Mouse (Mus musculus) large intestine, adult 2 months (tissue): ENCODE results near the gene Fam173b. TPM values are rescaled to one million over a fixed set of nuclear protein-coding genes. Genes with fewer than 3 reads are reported as not detected.

Source experiments
- DNase-seq: peaks from one replicate; pipeline ENCODE4 v3.0.0-alpha.2; 2012; ENCODE audit warnings: low read depth, low spot score
- WGBS: fragments of 180-500 bp; shearing (Covaris S2); methylation state at CpG from one replicate; pipeline ENCODE4 v1.1.7; 2018; 5-methylcytosine and 5-hydroxymethylcytosine counted together
- polyA plus RNA-seq: library from polyadenylated mRNA; depleted of rRNA; stranded (reverse); fragments of >200 nt; gene quantifications from 2 replicates; pipeline ENCODE4 v1.2.3, GENCODE M21; 2012

Gene Fam173b
- polyA plus RNA-seq, 1 experiment, result 8.7 TPM

DNA sequence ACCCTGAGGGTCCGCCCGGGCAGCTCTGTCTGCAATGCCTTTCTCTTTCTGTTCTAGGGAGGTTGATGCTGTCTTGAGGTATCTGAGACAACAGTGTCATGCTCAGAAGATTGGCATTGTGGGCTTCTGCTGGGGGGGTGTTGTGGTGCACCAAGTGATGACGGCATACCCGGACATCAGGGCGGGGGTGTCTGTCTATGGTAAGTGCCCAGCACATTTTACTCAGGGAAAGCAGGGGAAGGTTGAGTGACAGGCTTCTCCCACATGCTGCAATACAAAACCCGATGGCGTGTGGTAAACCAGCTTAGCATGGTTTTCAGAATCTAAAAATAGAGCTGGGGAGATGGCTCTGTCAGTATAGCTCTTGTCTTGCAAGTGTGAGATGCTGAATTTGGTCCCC is 16.4 kb upstream of the Fam173b start:
- no peak for DNase-seq

DNA sequence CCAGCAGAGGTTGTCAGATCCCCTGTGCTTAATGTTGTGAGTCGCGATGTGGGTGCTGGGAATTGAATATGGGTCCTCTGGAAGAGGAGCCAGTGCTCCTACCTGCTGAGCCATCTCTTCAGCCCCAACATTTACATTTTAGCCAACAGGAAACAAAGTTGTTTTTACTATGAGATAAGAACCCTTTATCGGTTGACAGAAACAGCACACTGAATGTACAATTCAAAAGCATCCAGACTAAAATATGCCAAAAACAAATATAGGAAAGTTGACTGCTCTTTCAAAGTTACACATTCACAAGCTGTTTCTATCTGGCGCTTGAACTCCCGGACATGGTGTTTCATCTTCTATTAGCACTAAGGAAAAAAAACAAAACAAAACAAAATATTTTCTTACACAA is 15.6 kb upstream of the Fam173b start:
- DNase-seq, result no peak
- WGBS, result 68% methylated on average over 5 of the region's 5 CpGs

More for the DNA sequence above, 16.4 kb upstream of the Fam173b start:
- WGBS, result 86% methylated on average over 7 of the region's 7 CpGs

DNA sequence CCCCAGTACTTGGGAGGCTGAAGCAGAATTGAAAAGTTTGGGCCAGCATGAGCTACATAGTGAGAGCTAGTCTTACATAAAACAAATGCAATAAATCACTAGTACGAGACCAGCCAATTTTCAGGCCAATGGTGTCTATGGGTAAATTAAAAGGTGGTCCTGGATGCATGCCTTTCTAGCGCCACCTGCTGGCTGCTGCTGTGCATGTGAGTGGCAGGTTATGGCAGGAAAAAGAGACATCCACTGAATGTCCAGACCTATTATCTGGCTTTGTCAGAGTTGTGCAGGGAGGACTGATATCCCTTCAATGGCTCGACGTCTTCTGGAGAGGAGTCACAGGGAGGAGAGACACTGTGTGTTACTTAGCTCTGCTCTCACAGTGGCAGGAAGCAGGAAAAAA is 15.1 kb upstream of the Fam173b start:
- under 1% methylated on average over 4 of the region's 4 CpGs for WGBS
- DNase-seq, result peak; percentile 73

DNA sequence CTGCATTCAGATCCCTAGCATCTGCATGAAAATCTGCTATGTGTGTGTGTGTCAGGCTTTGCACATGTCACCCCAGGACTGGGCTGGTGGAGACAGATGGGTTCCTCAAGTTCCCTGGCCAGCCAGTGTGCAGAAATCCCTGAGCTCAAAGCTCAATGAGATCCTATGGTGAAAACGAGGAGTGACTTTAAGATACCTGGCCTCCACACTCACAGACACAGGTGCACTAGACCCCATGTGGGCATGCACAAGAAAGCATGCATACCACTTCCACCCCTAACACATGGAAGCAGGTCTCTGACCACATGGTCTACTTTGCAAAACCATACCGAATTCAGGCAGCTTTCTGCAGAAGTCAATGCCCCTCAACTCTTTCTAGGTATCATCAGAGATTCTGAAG is 13.9 kb upstream of the Fam173b start:
- no peak for DNase-seq
- 60% methylated on average over 2 of the region's 2 CpGs for WGBS

DNA sequence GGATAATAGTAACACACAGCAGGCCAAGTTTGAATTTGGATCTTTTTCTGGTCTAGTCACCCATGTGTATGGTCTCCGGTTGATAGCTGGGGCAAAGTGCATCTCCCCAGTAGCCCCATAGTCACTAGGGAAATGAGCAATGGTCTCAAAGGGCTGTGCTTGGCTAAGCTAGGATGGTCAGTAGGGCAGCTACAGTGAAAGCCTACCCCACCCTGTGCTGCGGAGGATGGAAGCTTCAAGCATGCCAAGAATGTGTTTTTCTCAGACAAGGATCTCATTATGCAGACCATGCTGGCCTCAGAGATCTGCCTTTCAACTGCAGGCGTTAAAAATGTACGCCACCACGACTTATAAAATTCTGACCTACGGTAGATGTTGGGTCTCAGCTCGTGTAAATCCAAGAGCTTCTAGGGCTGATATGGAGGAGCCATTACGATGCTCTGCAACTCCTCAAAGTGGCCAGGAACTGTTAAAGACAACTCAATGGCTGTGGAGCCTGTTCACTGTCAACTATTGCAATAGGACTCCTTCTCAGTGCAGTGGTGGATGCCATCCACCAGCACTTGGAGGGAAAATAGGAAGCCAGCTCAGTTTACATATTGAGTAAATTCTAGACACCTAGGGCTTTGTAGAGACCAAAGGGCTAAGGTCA is 12.5 kb upstream of the Fam173b start:
- WGBS, result 63% methylated on average over 8 of the region's 8 CpGs
- no peak for DNase-seq

DNA sequence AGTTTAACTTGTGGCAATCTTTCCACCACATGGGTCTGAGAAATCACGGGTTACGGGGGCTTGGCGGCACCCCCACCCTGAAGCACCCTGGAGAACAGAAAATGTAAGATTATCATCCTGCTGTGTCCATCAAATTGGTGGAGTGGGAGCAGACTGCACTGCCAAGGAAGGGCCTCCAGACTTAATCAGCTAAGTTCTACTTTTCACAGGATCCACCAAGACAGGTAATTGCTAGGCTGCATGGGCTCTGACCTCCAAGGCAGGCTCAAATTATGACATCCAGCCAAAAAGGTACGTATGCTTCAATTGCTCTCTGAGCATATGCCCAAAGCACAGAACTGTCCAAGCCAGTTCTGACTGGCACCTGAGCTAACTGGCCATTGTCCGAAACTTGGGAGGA is 11.5 kb upstream of the Fam173b start:
- 91% methylated on average over 5 of the region's 5 CpGs for WGBS
- no peak for DNase-seq

DNA sequence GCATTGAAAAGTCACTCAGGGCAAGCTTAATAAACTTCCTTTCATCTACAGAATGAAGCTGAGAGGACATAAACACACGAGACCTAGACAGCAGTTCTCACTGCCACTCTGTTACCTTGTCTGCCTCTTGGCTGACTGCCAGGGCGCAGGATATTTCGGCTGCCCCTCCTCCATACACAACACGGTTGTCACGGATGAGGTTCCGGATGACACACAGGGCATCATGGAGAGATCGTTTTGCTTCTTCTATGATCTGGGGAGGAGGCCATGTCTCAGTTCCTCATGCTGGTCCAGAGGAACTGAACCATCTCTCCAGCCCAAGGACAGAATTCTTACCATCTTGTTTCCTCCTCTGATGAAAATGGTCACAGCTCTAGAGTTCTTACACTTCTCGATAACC is 9.1 kb upstream of the Fam173b start:
- DNase-seq, result no peak
- 78% methylated on average over 8 of the region's 8 CpGs for WGBS

DNA sequence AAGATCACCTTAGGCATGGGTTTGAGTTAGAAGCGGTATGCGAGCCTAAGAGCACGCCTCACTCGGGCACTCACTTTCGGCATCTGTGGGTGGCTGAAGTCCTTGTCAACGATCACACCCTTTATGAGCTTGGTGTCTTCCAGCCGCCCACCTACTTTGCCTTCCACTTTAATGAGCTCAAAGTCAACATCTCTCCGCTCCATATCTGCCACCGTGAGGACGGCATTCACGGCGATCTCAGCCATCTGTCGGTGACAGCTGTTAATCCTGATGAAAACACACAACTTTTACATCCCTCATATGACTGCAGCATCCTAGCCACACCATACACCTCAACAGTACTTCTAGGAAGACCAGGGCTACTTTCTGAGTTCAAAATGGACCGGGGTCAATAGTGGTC is 7.4 kb upstream of the Fam173b start:
- WGBS, result 67% methylated on average over 14 of the region's 14 CpGs
- DNase-seq, result no peak

DNA sequence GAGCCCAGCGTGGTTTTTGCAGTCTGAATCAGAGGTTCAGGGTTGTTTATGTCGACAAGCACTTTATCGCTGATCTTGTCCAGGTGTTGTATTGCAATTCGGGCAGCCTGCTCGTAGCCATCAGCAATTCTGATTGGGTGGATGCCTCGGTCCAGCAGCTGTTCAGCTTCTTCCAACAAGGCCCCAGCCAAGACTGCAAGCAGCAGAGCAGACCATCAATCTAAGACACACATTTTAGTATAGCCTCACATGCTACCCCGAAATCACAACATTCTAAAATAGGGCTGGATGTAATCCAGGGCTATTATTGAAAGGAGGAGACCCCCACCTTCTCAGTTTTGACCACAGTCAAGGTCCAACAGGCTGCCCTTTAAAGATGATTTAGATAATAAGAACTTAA is 6.0 kb upstream of the Fam173b start:
- no peak for DNase-seq
- 70% methylated on average over 7 of the region's 7 CpGs for WGBS

DNA sequence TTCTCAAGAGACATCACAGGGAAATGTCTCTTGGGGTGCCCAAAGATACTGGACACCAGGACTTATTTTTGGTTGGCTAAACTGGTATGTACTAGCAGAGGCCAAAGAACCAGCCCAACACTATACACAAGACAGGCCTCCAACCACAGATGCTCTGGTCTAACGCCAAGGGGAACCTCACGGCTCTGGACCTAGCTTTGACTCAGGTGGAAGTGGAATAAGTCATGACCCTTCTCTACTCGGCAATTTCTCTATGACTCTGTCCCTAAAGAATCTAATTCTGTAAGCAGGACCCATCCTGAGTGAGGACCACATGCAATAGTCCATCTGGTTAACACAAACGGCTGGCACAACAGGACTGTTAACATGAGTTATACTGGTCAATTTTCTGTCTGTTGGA is 1.8 kb upstream of the Fam173b start:
- WGBS, result 29% methylated on average over 4 of the region's 4 CpGs
- DNase-seq, result no peak

DNA sequence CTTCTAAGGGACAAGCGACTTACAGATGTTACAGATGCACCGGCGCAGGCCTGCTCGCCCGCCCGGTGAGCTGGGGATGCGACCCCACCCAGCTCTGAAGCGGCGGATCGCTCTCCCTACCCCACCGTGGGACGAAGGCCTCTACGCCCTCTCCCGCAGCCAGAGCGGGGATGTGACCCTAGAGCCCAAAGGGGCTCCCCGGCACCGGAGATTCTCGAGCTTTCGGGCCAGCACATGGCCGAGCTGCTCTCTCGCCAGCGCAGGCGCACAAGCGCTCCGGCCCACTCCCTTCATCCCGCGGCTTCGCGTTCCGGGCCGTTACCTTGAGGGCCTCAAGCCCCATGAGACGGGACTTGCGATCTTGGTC is 390 bp upstream of the Fam173b start:
- no peak for DNase-seq
- WGBS, result under 1% methylated on average over 33 of the region's 33 CpGs

DNA sequence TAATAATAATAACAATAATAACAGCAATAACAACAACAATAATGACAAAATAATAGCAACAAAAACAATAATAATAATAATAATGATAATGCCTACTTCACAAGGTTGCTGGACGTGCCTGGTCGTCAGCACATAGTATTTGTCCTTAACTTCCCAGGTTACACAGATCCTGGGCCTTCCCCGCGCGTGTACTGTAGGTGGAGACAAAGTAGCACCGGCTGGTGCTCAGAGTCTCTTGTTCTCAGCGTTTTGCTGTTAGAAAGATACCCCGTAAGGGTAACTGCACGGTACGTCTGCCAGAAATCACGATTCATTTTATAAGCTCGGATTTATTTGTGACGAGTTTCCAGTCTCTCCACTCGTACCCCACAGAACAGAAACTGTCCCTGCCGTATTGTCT is 774 bp downstream of the Fam173b start:
- peak; percentile 36 for DNase-seq
- under 1% methylated on average over 15 of the region's 15 CpGs for WGBS

DNA sequence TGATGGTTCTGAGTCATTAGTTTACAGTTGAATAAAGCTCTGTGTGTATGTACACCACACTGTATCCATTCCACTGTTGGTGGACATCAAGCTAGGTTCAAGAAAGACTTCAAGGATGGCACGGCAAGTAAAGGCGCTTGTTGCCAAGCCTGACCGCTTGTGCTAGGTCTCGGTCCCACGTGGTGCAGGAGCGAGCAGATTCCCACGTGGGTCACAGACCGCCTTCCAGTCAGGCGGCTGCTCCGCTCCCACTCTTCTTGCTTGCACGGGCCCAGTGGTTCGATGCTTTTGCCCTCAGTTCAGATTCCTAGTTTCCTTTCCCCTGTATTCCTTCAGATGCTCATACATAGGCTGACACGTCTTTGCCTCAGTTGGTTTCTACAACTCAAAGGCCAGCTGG is 1.5 kb downstream of the Fam173b start:
- no peak for DNase-seq
- WGBS, result 83% methylated on average over 13 of the region's 13 CpGs

DNA sequence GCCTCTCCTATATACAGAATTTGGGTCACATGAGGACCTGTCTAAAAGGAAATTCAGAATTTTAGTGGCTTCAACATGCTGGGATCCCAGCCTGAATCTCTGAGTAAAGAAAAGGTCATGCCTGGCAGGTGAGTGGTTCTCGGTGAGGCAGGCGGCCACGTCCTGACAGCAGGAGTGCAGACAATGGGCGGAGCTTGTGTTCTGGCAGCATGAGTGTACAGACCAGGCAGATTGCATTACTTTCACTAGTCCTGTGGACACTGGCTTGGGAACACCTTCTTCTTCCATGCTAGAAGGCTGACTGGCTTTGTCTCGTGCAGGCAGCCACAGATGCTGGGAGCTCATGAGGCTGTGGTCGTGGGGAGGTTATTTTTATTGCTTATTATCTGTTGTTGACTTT is 5.2 kb downstream of the Fam173b start:
- DNase-seq, result peak; percentile 45

DNA sequence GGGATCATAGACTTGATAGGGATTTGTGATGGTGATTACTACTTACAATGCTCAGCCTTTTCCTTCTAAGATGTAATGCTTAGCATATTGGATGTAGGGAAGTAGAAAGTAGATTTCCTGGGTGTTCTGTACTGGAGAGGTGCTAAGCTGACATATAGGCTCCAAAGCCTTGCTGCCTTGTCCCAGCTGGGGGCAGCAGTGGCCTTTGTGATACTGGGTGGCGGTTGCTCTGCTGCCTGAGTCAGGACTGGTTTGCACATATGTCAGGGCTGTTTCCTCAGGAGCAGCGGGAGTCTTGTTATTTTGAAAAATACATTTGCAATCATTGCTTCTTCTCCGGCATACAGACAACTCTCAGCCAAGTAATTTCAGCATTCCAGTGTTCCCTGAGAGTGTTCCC is 9.4 kb downstream of the Fam173b start:
- WGBS, result 77% methylated on average over 3 of the region's 3 CpGs
- DNase-seq, result no peak

More for the DNA sequence above, 5.2 kb downstream of the Fam173b start:
- WGBS, result 33% methylated on average over 6 of the region's 6 CpGs

DNA sequence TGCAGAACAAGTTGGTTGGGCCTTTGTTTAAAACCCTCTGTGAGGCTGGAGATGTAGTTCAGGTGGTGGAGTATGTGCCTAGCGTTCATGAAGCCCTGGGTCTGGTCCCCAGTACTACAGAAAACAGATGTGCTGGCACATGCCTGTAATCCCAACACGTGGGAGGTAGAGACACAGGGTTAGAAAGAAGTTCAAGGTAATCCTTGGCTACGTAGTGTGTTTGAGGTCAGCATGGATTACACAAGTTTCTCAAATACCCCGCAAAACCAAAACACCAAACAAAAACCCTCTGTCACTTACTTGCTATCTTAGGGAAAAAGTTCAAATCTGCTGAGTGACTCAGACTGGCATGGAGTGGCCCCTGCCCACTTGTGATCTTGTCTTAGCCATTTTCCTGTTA is 10.3 kb downstream of the Fam173b start:
- 91% methylated on average over 4 of the region's 4 CpGs for WGBS

DNA sequence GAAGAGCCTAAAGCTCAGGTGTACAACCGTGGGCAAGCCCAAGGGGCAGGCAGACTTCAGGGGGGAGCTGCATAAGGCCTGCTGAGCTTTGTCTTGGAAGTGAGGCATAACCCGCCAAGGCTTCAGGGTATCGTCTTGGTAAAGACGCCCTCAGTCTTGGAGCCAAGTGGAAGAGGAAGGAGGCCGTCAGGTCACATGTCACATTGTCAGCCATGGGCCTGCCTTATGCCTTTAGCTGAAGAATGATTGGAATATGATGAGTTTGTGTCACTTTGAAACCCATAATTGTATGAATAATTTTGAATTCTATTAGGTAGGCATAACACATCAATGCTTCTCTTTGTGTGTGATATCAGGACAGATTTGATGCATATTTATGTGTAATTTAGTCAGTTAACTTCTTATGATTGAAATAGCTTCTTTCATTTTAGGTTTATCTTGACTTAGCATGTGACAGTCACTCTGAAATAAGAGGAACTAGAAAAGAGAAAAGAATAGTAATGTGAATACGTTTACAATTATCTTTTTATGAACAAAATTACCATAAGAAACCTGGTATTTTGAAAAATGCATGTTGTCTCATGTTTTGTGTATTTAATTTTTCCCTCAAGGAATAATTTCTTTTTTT is 12.3 kb downstream of the Fam173b start:
- DNase-seq, result no peak
- WGBS, result 91% methylated on average over 6 of the region's 6 CpGs

More for the DNA sequence above, 10.3 kb downstream of the Fam173b start:
- DNase-seq, result no peak

DNA sequence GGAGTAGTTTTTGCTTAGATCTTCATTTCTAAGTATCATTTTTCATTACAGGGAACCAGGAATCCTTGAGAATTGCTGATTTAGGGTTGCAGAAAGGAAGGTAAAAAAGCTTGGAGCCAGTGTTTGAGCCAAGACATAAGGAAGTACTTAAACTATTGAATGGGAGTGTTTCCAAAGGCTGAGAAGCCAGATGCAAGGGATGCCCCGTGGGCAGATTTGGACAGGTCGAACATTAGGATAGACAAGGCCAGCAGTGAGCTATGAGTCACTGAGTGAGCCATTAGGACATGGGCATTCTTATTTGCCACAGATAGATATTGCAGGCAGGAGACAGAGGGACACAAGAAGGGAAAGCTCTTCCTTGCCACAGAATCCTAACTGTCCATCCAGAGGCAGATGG is 13.0 kb downstream of the Fam173b start:
- 65% methylated on average over 2 of the region's 2 CpGs for WGBS
- DNase-seq, result no peak

DNA sequence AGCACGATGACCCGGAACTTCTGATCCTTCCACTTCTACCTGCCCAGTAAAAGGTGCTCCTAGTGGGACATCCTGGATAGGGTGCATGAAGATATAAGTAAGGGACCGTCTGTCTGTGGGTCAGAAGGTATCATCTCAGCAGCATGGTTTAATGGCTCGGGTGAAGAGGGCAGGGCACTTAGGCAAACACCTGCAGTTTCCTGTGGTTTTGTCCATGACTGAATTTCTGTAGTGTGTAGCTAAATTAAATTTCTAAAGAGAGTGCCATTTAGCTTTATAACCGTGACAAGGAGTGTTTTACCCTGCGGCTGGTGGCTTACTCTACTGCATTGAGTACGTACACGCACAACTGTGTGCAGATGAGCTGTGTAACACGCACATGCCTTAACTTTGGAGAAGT is 15.6 kb downstream of the Fam173b start:
- 87% methylated on average over 9 of the region's 9 CpGs for WGBS

DNA sequence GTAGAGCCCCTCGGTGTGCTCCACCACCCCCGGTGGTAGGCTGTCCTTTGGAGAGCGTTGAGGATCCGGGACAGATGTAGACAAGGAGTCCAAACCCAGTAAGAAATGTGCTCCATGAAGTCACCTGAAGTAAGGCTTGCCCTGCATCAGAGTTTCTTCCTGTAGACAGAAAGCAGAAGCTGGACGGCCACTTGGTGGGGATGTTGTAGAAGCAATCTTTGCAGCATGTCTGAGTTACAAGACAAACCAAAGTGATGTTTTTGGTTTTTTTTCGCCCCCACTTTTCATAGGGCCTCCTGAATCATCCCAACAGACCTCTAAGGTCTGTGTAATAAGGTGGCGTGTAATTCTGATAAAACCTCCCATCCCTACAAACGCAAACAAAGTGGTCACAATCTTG is 17.9 kb downstream of the Fam173b start:
- no peak for DNase-seq
- 92% methylated on average over 8 of the region's 8 CpGs for WGBS

More for the DNA sequence above, 15.6 kb downstream of the Fam173b start:
- no peak for DNase-seq

DNA sequence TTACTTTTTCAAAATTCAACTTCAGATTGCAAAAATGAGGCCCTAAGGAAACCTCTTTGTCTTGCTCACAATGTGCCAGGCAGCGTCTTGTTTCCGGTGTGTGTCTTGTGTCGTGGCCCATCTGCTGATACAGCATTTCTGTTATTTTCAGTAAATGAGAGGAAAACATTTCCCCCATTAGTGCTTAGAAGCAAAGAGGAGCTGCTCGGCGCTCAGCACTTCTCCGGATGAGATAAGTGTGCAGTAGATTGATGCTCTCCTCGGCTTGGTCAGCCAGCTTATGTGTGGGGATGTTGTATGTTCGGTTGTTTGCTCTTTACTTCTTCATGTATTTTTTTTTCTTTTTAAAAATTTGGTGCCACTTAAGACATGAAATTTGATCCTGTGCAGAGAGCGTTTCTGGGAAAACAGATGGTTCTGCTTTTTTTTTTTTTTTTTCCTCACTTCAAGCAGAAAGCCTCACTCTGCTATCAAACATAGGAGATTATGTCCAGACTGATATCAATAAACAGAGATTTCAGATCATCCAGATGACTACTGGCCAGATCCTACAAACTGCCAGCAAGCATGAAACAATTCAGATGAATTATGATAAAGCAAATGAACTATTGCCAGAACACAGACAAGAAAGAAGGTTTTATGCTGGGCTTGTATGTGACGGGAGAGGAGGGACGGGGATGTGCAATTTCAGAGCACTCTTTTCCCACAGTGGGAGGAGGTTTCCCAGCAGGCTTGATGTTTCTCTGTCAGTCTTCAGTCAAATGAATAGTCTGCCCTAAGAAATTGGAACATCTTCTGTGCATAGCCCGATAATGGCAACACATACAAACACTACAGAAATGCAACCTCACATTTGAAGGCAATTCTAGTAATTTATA is 25.9 kb downstream of the Fam173b start:
- WGBS, result 65% methylated on average over 12 of the region's 12 CpGs
- DNase-seq, result no peak
